Mouse (Mus musculus) CH12.LX (cell line): ENCODE measurements around the gene 9430015G10Rik. TPM values are rescaled to one million over a fixed set of nuclear protein-coding genes. Genes with fewer than 3 reads are reported as not detected.

Source experiments
- DNase-seq: peaks from one replicate; pipeline ENCODE4 v3.0.0-alpha.2; 2013; ENCODE audit errors: extremely low read depth
- H3K27ac ChIP-seq: 2 replicates; pipeline ENCODE4 v1.5.1; 2012; ENCODE audit warnings: low read depth, mild to moderate bottlenecking, control low read depth, moderate library complexity; ENCODE audit not compliant: insufficient read depth
- H3K27me3 ChIP-seq: replicated peaks from 2 replicates; pipeline ENCODE3; 2012; ENCODE audit warnings: inconsistent platforms
- H3K36me3 ChIP-seq, 2 experiments: replicated peaks in 1 of 2; 2 replicates each; pipeline versions ENCODE3 to v1.6.1; 2012; ENCODE audit warnings: inconsistent platforms in 1 of 2, low read length in 1 of 2, mild to moderate bottlenecking in 1 of 2, mixed read lengths in 1 of 2, moderate library complexity in 1 of 2; ENCODE audit not compliant: control insufficient read depth in 1 of 2, insufficient read depth in 1 of 2
- H3K4me1 ChIP-seq, 2 experiments: 2 replicates each; pipeline ENCODE4 v1.6.1; 2012; ENCODE audit warnings: inconsistent platforms in 1 of 2, moderate library complexity in 1 of 2; ENCODE audit not compliant: insufficient read depth in 2 of 2, control insufficient read depth in 1 of 2
- H3K4me2 ChIP-seq: 2 replicates; pipeline ENCODE4 v1.6.1; 2012; ENCODE audit warnings: low read depth, mild to moderate bottlenecking, control low read depth; ENCODE audit not compliant: poor library complexity, insufficient read depth, severe bottlenecking
- H3K4me3 ChIP-seq, 3 experiments: fragments of 150-350 bp in 1 of 3; sonication (generic) in 1 of 3; replicated peaks in 1 of 3; 2 replicates each; pipeline versions ENCODE3 to v1.5.1; 2011 to 2012; ENCODE audit warnings: low read depth in 2 of 3, low read length in 2 of 3, mild to moderate bottlenecking in 2 of 3, moderate library complexity in 2 of 3, control low read depth in 1 of 3, improper control_type of control experiment in 1 of 3, inconsistent platforms in 1 of 3, mixed read lengths in 1 of 3; ENCODE audit not compliant: poor library complexity in 1 of 3
- H3K79me2 ChIP-seq: replicated peaks from 2 replicates; pipeline ENCODE4 v1.6.1; 2012; ENCODE audit warnings: mild to moderate bottlenecking, moderate library complexity; ENCODE audit not compliant: control insufficient read depth, poor library complexity, insufficient read depth, severe bottlenecking; ENCODE audit errors: extremely low read depth
- H3K9ac ChIP-seq: 2 replicates; pipeline ENCODE4 v1.6.1; 2012; ENCODE audit warnings: low read depth, mild to moderate bottlenecking, control low read depth, moderate library complexity; ENCODE audit not compliant: insufficient read depth
- H3K9me3 ChIP-seq: replicated peaks from 2 replicates; pipeline ENCODE3; 2012; ENCODE audit warnings: low read length, inconsistent platforms, mixed read lengths
- BHLHE40 ChIP-seq: IDR thresholded peaks from 2 replicates; pipeline ENCODE4 v1.6.1; 2011; ENCODE audit warnings: mild to moderate bottlenecking, low read depth, low read length, improper control_type of control experiment
- CHD2 ChIP-seq: IDR thresholded peaks from 2 replicates; pipeline ENCODE4 v1.6.1; 2011; ENCODE audit warnings: low read length, improper control_type of control experiment
- E2F4 ChIP-seq: IDR thresholded peaks from 2 replicates; pipeline ENCODE4 v1.6.1; 2011; ENCODE audit warnings: low read depth, low read length, improper control_type of control experiment; ENCODE audit not compliant: insufficient replicate concordance
- EP300 ChIP-seq: IDR thresholded peaks from 2 replicates; pipeline ENCODE4 v1.6.1; 2011; ENCODE audit warnings: low read length, improper control_type of control experiment
- IRF4 ChIP-seq: IDR thresholded peaks from 2 replicates; pipeline ENCODE4 v1.6.1; 2014; ENCODE audit warnings: low read depth, mild to moderate bottlenecking, inconsistent platforms, low read length, improper control_type of control experiment
- KAT2A ChIP-seq: IDR thresholded peaks from 2 replicates; pipeline ENCODE4 v1.6.1; 2012; ENCODE audit warnings: low read length, improper control_type of control experiment, inconsistent platforms; ENCODE audit not compliant: insufficient replicate concordance
- MAFK ChIP-seq: IDR thresholded peaks from 2 replicates; pipeline ENCODE4 v1.6.1; 2011; ENCODE audit warnings: low read length, improper control_type of control experiment; ENCODE audit not compliant: insufficient replicate concordance
- MAX ChIP-seq: IDR thresholded peaks from 2 replicates; pipeline ENCODE4 v1.6.1; 2011; ENCODE audit warnings: low read length, improper control_type of control experiment
- MAZ ChIP-seq: IDR thresholded peaks from 2 replicates; pipeline ENCODE4 v1.6.1; 2012; ENCODE audit warnings: low read depth, mild to moderate bottlenecking, inconsistent platforms, low read length, improper control_type of control experiment, moderate library complexity
- MEF2A ChIP-seq: IDR thresholded peaks from 2 replicates; pipeline ENCODE4 v1.6.1; 2014; ENCODE audit warnings: low read depth, mild to moderate bottlenecking, inconsistent platforms, low read length, improper control_type of control experiment, borderline replicate concordance
- NELFE ChIP-seq: IDR thresholded peaks from 2 replicates; pipeline ENCODE4 v1.6.1; 2011; ENCODE audit warnings: low read depth, low read length, improper control_type of control experiment
- NRF1 ChIP-seq: IDR thresholded peaks from 2 replicates; pipeline ENCODE4 v1.6.1; 2014; ENCODE audit warnings: low read depth, mild to moderate bottlenecking, inconsistent platforms, low read length, improper control_type of control experiment, moderate library complexity
- PAX5 ChIP-seq: IDR thresholded peaks from 2 replicates; pipeline ENCODE4 v1.6.1; 2012; ENCODE audit warnings: low read length, inconsistent platforms, mixed read lengths
- POLR2A ChIP-seq: IDR thresholded peaks from 2 replicates; pipeline ENCODE4 v1.6.1; 2011; ENCODE audit warnings: low read depth, mild to moderate bottlenecking, improper control_type of control experiment, low read length
- RAD21 ChIP-seq: IDR thresholded peaks from 2 replicates; pipeline ENCODE4 v1.6.1; 2011; ENCODE audit warnings: low read depth, mild to moderate bottlenecking, low read length, improper control_type of control experiment, moderate library complexity
- RCOR1 ChIP-seq: conservative IDR thresholded peaks from 2 replicates; pipeline ENCODE4 v1.6.1; 2012; ENCODE audit warnings: low read depth, mild to moderate bottlenecking, inconsistent platforms, low read length, improper control_type of control experiment
- SIN3A ChIP-seq: IDR thresholded peaks from 2 replicates; pipeline ENCODE4 v1.6.1; 2012; ENCODE audit warnings: low read length, improper control_type of control experiment, inconsistent platforms
- TBP ChIP-seq: conservative IDR thresholded peaks from 2 replicates; pipeline ENCODE4 v1.6.1; 2011; ENCODE audit warnings: low read depth, low read length, improper control_type of control experiment
- UBTF ChIP-seq: IDR thresholded peaks from 2 replicates; pipeline ENCODE4 v1.6.1; 2012; ENCODE audit warnings: low read depth, mild to moderate bottlenecking, inconsistent platforms, low read length, improper control_type of control experiment, moderate library complexity
- USF1 ChIP-seq: IDR thresholded peaks from 2 replicates; pipeline ENCODE4 v1.6.1; 2014; ENCODE audit warnings: low read depth, mild to moderate bottlenecking, inconsistent platforms, low read length, improper control_type of control experiment
- ZC3H11A ChIP-seq: IDR thresholded peaks from 2 replicates; pipeline ENCODE4 v1.6.1; 2012; ENCODE audit warnings: low read depth, mild to moderate bottlenecking, inconsistent platforms, low read length, improper control_type of control experiment
- ZKSCAN1 ChIP-seq: IDR thresholded peaks from 2 replicates; pipeline ENCODE4 v1.6.1; 2012; ENCODE audit warnings: low read depth, inconsistent platforms, low read length, improper control_type of control experiment, borderline replicate concordance
- ZMIZ1 ChIP-seq: IDR thresholded peaks from 2 replicates; pipeline ENCODE4 v1.6.1; 2012; ENCODE audit warnings: low read depth, mild to moderate bottlenecking, inconsistent platforms, low read length, improper control_type of control experiment
- ZNF384 ChIP-seq: IDR thresholded peaks from 2 replicates; pipeline ENCODE4 v1.6.1; 2012; ENCODE audit warnings: low read depth, low read length, improper control_type of control experiment, inconsistent platforms
- dilution Hi-C: fragments of 300-500 bp; cut with MboI; formaldehyde crosslinking; loops from 2 replicates; pipeline ENCODE4 v1.14.3; 2020; ENCODE audit warnings: low sequenced_read_pairs; ENCODE audit not compliant: extremely low pct_unique_long_range_greater_than_20kb, extremely low pct_ligation_motif_present
- in situ Hi-C: fragments of 300-500 bp; cut with MboI; formaldehyde crosslinking; loops from 3 replicates; pipeline ENCODE4 v1.14.3; 2019; ENCODE audit warnings: low sequenced_read_pairs, low pct_ligation_motif_present, low pct_unique_long_range_greater_than_20kb, mixed read lengths
- polyA plus RNA-seq: library from polyadenylated mRNA; unstranded; fragments of >175 nt; gene quantifications from 2 replicates; pipeline ENCODE4 v1.2.1, GENCODE M21; 2012; ENCODE audit warnings: low read depth; ENCODE audit not compliant: insufficient read length
- total RNA-seq, 2 experiments: library from RNA; depleted of rRNA; stranded (reverse); fragments of 300-350 nt in 1 of 2; fragments of >200 nt in 1 of 2; gene quantifications; 2 replicates each; pipeline ENCODE4 v1.2.3; 2012 to 2014

9430015G10Rik gene
- total and polyA plus RNA-seq, 3 experiments: 29.8 to 37.7 (median 29.8) TPM

GRCm38 (mm10) chr4:156077499-156078301 is 32.1 kb upstream of the 9430015G10Rik start:
- peaks cover 0 to 1% of the 10 kb centered on the region in 2 experiments for H3K36me3 ChIP-seq
- no peak overlapping the region for H3K27ac ChIP-seq
- H3K4me2 ChIP-seq: no peak overlapping the region
- no peaks in the 10 kb centered on the region for H3K27me3 ChIP-seq
- H3K4me3 ChIP-seq: no peak overlapping the region
- H3K9me3 ChIP-seq: no peaks in the 10 kb centered on the region
- peaks cover 0 to 35% of the 10 kb centered on the region in 2 experiments; a peak in 2 of 4 replicates for H3K4me1 ChIP-seq
- H3K79me2 ChIP-seq: no peaks in the 10 kb centered on the region
- TF ChIP-seq UBTF: no peak
- TF ChIP-seq E2F4: no peak
- no peak for TF ChIP-seq ZMIZ1
- no peak for TF ChIP-seq MEF2A
- no peak for TF ChIP-seq MAX
- no peak for TF ChIP-seq USF1
- no peak for TF ChIP-seq IRF4
- no peak for TF ChIP-seq MAZ
- no peak for TF ChIP-seq SIN3A
- no peak for TF ChIP-seq PAX5
- TF ChIP-seq NELFE: no peak
- no peak for TF ChIP-seq TBP
- no peak for TF ChIP-seq RCOR1
- no peak for TF ChIP-seq ZKSCAN1
- dilution Hi-C loops: no loop called here
- no peak overlapping the region for H3K9ac ChIP-seq
- no peak for DNase-seq
- in situ Hi-C loops: no loop called here

DNA sequence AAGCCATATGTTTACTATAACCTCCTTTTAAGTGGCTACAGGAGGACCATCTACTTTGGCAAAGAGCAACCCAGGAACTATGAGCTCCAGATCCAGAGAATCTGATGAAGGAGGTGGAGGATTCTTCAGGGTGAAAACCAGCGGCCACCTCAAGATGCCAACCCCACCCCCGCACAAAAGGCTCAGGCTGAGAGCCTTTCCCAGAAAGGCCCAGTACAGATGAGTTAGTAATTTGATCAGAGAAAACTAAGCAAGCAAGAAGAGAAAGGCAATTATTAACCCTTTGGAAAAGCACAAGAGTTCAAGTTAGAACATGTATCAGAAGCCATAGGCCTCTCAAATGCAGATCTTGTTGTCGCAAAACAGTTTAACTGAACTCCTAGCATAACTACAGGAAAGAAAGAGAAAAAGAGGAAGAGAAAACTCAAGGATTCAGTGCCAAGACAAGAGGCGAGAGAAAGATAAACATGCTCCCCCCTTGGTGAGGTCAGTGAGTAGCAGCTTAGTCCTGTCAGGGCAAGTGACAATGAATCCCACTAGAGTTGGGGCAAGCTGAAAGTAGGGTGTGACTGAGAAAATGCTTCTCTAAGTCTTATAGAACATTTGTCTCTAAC is 27.1 kb upstream of the 9430015G10Rik start:
- in situ Hi-C loops: no loop called here
- dilution Hi-C loops: no loop called here
- Histone ChIP-seq H3K9me3 (no peaks in the 10 kb centered on the region), H3K79me2 (no peaks in the 10 kb centered on the region), H3K4me3 (no peak overlapping the region), H3K9ac (0 out of 2 replicates have a peak overlapping the region, but pooled peaks have one; percentile 15), H3K36me3 (no peaks in the 10 kb centered on the region), H3K27ac (no peak overlapping the region), H3K4me1 (peaks cover 7 to 44% of the 10 kb centered on the region in 2 experiments; a peak in 3 of 4 replicates), H3K4me2 (no peak overlapping the region), H3K27me3 (no peaks in the 10 kb centered on the region)
- TF ChIP-seq ZNF384: no peak
- TF ChIP-seq NELFE: no peak
- TF ChIP-seq ZKSCAN1: no peak
- no peak for TF ChIP-seq KAT2A
- no peak for TF ChIP-seq MAFK
- TF ChIP-seq MAX: no peak
- no peak for TF ChIP-seq SIN3A
- TF ChIP-seq PAX5: no peak
- TF ChIP-seq ZC3H11A: no peak
- TF ChIP-seq POLR2A: no peak
- TF ChIP-seq UBTF: no peak
- no peak for TF ChIP-seq EP300
- no peak for TF ChIP-seq CHD2
- no peak for TF ChIP-seq NRF1
- TF ChIP-seq RAD21: no peak
- TF ChIP-seq BHLHE40: no peak
- no peak for DNase-seq
